Mouse (Mus musculus): ENCODE data around the gene Zscan26.
"Not testable (repeated sequence)": the region's sequence is repeated elsewhere in the genome, so short reads cannot be mapped to it uniquely, and the experiment has no call there.

Gene Zscan26

GRCm38 (mm10) chr13:21453449-21453848, at the start of gene Zscan26:
Zscan26 (minus strand) TSS chr13:21453730.
- peak; percentile 78 to 82 for DNase-seq (ENCODE audit: low spot score in 2 of 2)

GRCm38 (mm10) chr13:21502296-21502695, 48.8 kb upstream of the Zscan26 start:
- DNase-seq (ENCODE audit: low spot score in 2 of 2), result no peak

DNA sequence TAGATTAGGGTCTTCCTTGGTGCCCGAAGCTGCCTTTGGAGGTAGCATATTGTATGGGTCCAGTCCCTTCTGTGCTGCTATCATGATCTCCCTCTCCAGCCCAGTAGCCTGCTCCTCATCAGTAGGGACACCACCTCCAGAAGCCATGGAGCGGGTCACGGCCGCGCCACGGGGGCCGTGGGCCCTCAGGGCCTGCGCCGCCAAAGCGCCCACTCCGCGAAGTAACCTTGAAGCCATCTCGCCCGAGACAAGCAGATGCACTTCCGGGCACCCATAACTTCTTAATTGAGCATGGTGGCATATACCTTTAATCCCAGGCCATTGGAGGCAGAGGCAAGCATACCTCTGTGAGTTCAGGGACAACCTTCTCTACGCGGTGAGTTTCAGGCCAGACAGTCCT, 47.7 kb upstream of the Zscan26 start, which contains the start of gene Gm11273:
Gene Gm11273 (minus strand): TSS at position 237 of the 400 bp plus-strand sequence.
- not testable (repeated sequence) for DNase-seq (ENCODE audit: low spot score in 2 of 2)

GRCm38 (mm10) chr13:21495080-21495479, 41.5 kb upstream of the Zscan26 start, which contains the start of gene AK157302:
AK157302 (plus strand) TSS chr13:21495223.
- DNase-seq (ENCODE audit: low spot score in 2 of 2), result no peak

DNA sequence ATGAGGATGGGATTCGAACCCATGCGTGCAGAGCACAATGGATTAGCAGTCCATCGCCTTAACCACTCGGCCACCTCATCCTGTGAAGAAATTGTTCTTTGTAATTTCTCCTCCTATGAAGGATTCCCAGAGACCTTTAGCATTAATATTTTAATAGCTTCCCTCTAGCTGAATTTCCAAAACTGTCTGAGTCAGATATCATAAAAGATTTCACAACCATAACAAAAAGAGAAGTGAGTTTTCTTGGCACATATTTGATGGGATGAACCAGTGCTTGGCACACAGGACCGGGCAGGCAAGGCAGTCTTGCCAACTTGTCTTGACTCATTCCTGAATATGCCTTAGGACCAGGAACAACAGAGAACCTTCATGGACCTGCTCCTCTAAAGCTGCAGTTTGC, 39.3 kb upstream of the Zscan26 start:
- DNase-seq (ENCODE audit: low spot score in 2 of 2), result no peak

GRCm38 (mm10) chr13:21486881-21487280, 33.4 kb upstream of the Zscan26 start:
- DNase-seq (ENCODE audit: low spot score in 2 of 2), result no peak

GRCm38 (mm10) chr13:21478759-21479670, 25.5 kb upstream of the Zscan26 start, which contains the start of the genes Zkscan4 and Gm10065:
Zkscan4 (plus strand) TSS chr13:21478907.
Gm10065 (minus strand) TSS chr13:21479441.
- DNase-seq (ENCODE audit: low spot score in 2 of 2), result not testable (repeated sequence)

- DNase-seq (ENCODE audit: low spot score in 2 of 2), result no peak
Measured at GRCm38 (mm10) chr13:21472427-21472826, 18.9 kb upstream of the Zscan26 start.

- no peak for DNase-seq (ENCODE audit: low spot score in 2 of 2)
Measured at GRCm38 (mm10) chr13:21469097-21469496, 15.6 kb upstream of the Zscan26 start.

DNA sequence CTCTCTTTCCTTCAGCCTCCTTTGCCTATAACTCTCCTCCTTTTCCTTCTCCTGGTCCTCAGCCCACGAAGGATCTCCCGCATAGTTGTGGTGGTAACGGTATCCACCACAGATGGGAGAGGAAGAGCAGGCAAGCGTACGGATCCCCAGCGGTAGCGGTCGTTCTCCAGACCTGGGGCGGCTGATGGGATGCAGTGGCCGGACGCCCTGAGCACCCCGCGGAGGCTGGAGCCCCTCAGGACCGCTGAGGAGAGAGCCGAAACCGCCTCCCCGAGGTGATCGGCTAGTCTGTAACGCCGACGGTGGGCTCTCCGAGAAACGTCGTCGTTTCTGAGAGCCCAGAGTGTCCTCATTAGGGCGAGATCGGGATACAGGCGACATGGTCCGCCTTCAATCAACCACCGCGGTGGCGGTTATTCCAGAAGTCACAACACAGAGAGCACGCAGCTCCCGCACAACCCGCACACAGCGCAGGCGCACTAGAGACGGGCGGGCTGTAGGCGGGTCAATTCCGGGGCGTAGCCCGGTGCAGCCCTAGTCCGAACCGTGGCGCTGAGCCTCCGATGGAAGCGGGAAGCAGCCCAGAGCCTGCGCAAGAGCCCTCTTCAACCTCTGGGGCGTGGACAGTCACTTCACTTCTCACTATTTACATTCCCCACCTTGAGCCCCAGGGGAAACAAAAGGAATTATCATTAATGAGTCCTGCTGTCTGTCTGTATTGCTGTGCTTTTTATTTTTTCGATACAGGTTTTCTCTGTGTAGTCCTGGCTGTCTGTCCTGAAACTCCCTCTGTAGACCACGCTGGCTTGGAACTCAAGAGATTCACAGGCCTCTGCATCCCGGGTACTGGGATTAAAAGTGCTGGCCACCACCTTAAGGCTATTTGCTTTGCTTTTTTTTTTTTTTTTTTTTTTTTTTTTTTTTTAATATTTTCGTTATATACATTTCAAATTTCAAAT, 14.8 kb upstream of the Zscan26 start, which contains the start of gene Nkapl:
Gene Nkapl (minus strand): TSS at position 449 of the 959 bp plus-strand sequence.
- DNase-seq (ENCODE audit: low spot score in 2 of 2), result peak; percentile 51 to 60

- no peak for DNase-seq (ENCODE audit: low spot score in 2 of 2)
Measured at GRCm38 (mm10) chr13:21467336-21467735, 13.8 kb upstream of the Zscan26 start.

GRCm38 (mm10) chr13:21462516-21462915, 9.0 kb upstream of the Zscan26 start:
- DNase-seq (ENCODE audit: low spot score in 2 of 2), result not testable (repeated sequence)

DNA sequence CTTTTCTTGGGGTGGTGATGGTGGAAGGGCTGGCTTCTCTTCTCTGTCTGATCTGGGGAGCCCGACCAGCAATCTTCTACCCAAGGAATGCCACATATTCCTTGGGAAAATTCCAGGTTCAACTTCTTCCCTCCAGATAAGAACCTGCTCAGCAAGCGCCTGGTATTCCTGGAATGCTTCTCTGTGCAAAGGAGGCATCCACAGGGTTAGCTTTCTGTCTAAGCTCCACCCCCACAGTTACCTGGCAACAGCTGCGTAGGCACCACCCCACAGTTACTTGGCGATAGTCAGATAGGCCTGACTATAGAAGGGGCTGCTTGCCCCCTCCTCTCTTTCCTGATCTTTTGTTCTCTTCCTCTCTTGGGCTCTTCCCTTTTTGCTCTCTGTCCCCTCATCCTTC, 2.8 kb upstream of the Zscan26 start:
- no peak for DNase-seq (ENCODE audit: low spot score in 2 of 2)

- no peak for DNase-seq (ENCODE audit: low spot score in 2 of 2)
Measured at GRCm38 (mm10) chr13:21454133-21454532, 603 bp upstream of the Zscan26 start.

- no peak for DNase-seq (ENCODE audit: low spot score in 2 of 2)
Measured at GRCm38 (mm10) chr13:21453042-21453441, 488 bp downstream of the Zscan26 start.

GRCm38 (mm10) chr13:21447856-21448614, 5.5 kb downstream of the Zscan26 start:
- DNase-seq (ENCODE audit: low spot score in 2 of 2), result no peak

DNA sequence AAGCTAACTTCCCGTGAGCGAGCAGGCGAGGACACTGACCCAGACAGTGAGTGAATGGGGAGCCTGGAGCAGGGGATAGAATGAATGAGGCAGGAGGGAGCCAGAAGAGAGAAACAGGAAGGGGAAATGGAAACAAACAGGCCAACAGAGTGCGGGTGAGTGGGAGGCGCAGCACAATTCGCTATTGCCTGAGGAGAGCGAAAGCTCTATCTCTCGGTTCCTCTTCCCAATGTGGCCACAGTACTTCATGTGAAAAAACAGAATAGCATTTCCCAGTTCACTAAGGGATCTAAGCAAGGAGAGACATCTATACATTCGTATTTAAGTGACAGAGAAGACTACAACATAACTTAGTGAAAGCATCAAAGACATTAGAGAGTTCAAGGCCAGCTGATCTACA, 6.7 kb downstream of the Zscan26 start:
- no peak for DNase-seq (ENCODE audit: low spot score in 2 of 2)

- no peak for DNase-seq (ENCODE audit: low spot score in 2 of 2)
Measured at GRCm38 (mm10) chr13:21441207-21441572, 12.3 kb downstream of the Zscan26 start.

DNA sequence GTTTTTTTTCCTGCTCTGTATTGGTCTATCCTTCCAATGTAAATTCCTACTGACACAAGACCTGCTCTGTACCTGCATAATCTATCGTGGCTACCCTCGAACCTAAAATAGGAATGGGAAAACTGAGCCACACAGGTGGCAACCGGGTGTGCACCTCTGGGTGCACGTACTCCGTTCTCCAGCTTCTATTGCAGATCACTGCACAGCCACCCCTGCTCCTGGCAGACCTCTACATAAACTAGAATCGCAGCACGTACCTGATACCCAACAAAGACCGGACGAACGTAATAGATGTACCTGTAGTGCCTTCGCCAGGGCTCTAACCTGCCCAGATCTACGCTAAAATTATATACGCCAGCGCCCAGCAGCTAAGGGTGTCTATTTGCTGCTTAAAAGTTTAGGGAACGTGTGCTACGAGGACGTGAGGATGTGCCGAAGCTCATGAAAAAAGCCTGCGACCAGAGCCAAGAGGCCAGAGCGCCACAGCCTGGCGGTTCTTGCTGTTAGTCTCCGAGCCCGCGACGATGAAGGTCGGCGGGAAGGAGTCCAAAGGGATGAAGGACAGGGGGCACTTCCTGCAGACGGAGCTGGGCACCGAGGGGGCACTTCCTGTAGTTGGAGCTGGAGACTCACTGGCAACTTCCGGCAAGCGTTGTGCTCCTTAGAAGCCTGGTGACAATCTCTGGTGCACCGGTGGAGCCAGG, 12.9 kb downstream of the Zscan26 start, which contains the start of gene Pgbd1:
Gene Pgbd1 (minus strand): TSS at position 556 of the 704 bp plus-strand sequence.
- DNase-seq (ENCODE audit: low spot score in 2 of 2), result peak in 1 of 2 experiments; percentile 15

GRCm38 (mm10) chr13:21435476-21435875, 18.1 kb downstream of the Zscan26 start:
- no peak for DNase-seq (ENCODE audit: low spot score in 2 of 2)

Data from natural killer cell, adult 2 months (primary cell).